Mouse (Mus musculus): ENCODE results near the gene Dock9.

DNA sequence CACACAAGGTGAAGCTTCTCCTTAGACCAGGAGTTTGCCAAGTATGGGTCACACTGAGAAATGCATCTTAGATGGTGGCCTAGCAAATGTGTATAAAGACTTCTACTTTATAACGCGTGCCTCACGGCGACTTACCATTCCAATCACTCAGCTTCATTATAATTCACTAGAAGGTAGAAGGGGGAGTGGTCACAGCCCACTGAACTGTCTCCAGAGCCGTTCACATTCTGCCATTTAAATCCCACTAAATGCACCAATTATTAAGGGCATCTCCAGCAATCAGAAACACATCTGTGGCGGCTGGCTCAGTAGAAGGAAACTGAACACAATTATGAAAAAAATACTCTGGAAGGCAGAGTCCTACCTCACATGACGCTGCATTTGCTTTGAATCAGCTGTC is 50.3 kb downstream of the Dock9 start:
- TF ChIP-seq MAX (IDR thresholded peaks at IDR 0.05; ENCODE audit: low read length) (no peak), ZMIZ1 (IDR thresholded peaks at IDR 0.05; ENCODE audit: low read depth, low read length) (no peak), POLR2A (IDR thresholded peaks at IDR 0.05; ENCODE audit: low read depth, low read length) (no peak), MAZ (IDR thresholded peaks at IDR 0.05; ENCODE audit: low read depth, low read length) (no peak), CTCF (conservative IDR thresholded peaks at IDR 0.05 in 1 of 2, IDR thresholded peaks at IDR 0.05 in 1 of 2; ENCODE audit: low read depth in 2 of 2, low read length in 2 of 2) (no peak)

Measured in CH12.LX (cell line).